Mouse (Mus musculus) forebrain, embryonic 11.5 days (tissue): Measurements from ENCODE around the gene Tdrd1. TPM values are rescaled to one million over a fixed set of nuclear protein-coding genes. Genes with fewer than 3 reads are reported as not detected.

Experiments
- ATAC-seq: fragments of 200-750 bp; cut with Nextera tagmentation; replicated peaks from 2 replicates; pipeline ENCODE4 v1.8.0; 2017; ENCODE audit warnings: moderate TSS enrichment; ENCODE audit not compliant: low FRiP score
- DNase-seq: peaks from one replicate; pipeline ENCODE4 v3.0.0-alpha.2; 2017; ENCODE audit warnings: low spot score
- H3K27ac ChIP-seq: fragments of 300-500 bp; sonication (generic); 2 replicates; pipeline ENCODE4 v1.5.1; 2014; ENCODE audit warnings: low read depth, low read length
- H3K27me3 ChIP-seq: fragments of 300-500 bp; sonication (generic); 2 replicates; pipeline ENCODE4 v1.6.1; 2014; ENCODE audit warnings: mild to moderate bottlenecking, low read length, mixed read lengths; ENCODE audit not compliant: control insufficient read depth, insufficient read depth
- H3K36me3 ChIP-seq: fragments of 300-500 bp; sonication (generic); 2 replicates; pipeline ENCODE4 v1.6.1; 2014; ENCODE audit warnings: mild to moderate bottlenecking, low read length, moderate library complexity, mixed read lengths; ENCODE audit not compliant: control insufficient read depth, insufficient read depth
- H3K4me1 ChIP-seq: fragments of 300-500 bp; sonication (generic); replicated peaks from 2 replicates; pipeline ENCODE4 v1.6.1; 2014; ENCODE audit warnings: low read length, mixed read lengths; ENCODE audit not compliant: control insufficient read depth, insufficient read depth
- H3K4me2 ChIP-seq: fragments of 300-500 bp; sonication (generic); 2 replicates; pipeline ENCODE4 v1.6.1; 2014; ENCODE audit warnings: low read depth, mild to moderate bottlenecking, low read length, moderate library complexity, mixed read lengths; ENCODE audit not compliant: severe bottlenecking
- H3K4me3 ChIP-seq: fragments of 300-500 bp; sonication (generic); 2 replicates; pipeline ENCODE4 v1.5.1; 2014; ENCODE audit warnings: low read depth, low read length
- H3K9ac ChIP-seq: fragments of 300-500 bp; sonication (generic); 2 replicates; pipeline ENCODE4 v1.6.1; 2014; ENCODE audit warnings: low read length
- H3K9me3 ChIP-seq: fragments of 300-500 bp; sonication (generic); 2 replicates; pipeline ENCODE4 v1.6.1; 2016; ENCODE audit warnings: low read length, mixed read lengths; ENCODE audit not compliant: control insufficient read depth
- WGBS: fragments of 180-500 bp; shearing (Covaris S2); extraction: QIAGEN DNeasy Blood & Tissue Kit; methylation state at CpG from one replicate; pipeline ENCODE4 v1.1.7; 2014; 5-methylcytosine and 5-hydroxymethylcytosine counted together
- polyA plus RNA-seq: library from polyadenylated mRNA; unstranded; fragments of >200 nt; fragmentation: Nextera tagmentation; extraction: Ambion mirVana; gene quantifications from 2 replicates; pipeline ENCODE4 v1.2.1, GENCODE M21; 2014

The Tdrd1 gene
- polyA plus RNA-seq, 1 experiment from 2014 or later = 0.45 TPM

DNA sequence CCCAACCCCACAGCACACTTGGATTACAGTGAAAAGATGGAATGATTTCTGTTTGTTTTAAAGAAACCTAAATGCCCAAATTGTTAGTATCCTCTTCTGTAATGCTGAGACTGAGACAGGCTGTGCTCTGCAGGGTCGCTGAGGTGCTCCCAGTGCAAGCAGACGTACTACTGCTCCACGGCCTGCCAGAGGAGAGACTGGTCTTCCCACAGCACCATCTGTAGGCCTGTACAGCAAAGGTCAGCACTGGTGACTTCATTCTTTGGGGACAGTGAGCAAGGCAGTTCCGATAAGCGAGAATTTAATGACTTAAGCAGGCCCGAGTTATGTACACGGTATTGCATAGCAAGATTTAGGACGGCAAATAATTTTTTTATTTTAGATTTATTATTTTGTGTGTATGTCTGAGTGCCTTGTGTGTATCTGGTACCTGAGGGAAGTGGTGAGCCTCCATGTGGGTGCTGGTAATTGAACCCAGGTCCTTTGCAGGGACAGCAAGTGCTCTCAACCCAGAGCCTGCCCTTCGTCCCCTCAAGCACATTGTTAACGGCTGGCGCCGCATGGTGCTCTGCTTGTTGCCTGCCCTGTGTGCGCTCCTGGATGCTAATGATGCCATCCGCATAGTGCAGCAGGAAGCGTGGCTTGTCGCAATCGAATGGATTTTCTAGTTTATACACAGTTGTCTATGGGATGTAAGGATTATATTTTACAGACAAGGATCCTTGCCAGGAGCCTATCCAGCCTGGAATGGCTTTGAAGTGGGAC, 13.1 kb downstream of the Tdrd1 start:
- DNase-seq (no peak), ATAC-seq (no peak)
- Histone ChIP-seq H3K27me3 (no peaks in the 10 kb centered on the region), H3K36me3 (no peaks in the 10 kb centered on the region), H3K9me3 (no peaks in the 10 kb centered on the region), H3K9ac (no peak overlapping the region; the same call in 1 of the 2 replicates), H3K4me2 (no peak overlapping the region), H3K4me3 (no peak overlapping the region), H3K27ac (no peak overlapping the region), H3K4me1 (no peaks in the 10 kb centered on the region)
- WGBS = 75% methylated on average over 17 of the region's 17 CpGs

DNA sequence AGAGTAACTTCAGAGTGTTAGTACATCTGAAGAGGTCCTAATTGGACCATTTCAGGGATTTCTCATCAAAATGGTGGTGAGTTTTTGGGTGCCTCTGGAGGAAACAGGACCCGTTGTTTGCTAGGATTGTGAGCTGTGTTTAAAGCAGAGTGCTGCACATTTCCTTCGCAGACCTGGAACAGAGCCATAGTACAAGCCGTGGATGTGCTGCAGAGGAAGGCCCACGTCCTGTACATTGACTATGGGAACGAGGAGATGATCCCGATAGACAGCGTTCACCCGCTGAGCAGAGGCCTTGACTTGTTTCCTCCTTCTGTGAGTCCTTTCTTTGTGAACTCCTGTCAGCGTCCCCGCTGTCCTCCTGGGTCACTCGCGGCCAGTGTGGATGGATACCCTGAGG, 17.0 kb downstream of the Tdrd1 start:
- no peak for DNase-seq
- Histone ChIP-seq H3K9me3 (no peaks in the 10 kb centered on the region), H3K9ac (no peak overlapping the region), H3K4me1 (no peaks in the 10 kb centered on the region), H3K36me3 (no peaks in the 10 kb centered on the region), H3K4me3 (no peak overlapping the region), H3K4me2 (no peak overlapping the region), H3K27me3 (no peaks in the 10 kb centered on the region), H3K27ac (no peak overlapping the region)
- 84% methylated on average over 12 of the region's 12 CpGs for WGBS
- ATAC-seq = no peak

DNA sequence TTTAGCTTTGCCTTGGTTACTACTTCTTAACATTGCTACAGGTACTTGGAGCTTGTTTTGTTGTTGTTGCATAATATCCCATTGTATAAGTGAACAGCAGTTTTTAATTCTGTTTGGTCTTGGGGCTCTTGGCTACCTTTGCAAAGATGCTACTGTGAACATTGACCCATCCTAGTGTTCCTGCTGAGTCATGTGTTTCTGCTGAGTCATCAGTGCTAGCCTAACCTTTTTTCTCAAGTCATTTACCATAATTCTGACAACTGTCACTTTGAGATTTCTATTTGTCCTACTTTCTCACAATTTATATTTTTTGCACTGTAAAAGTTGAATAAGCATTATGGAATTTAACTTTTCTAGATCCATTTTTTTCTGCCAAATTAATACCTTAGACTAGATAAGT, 26.6 kb downstream of the Tdrd1 start:
- H3K4me1 ChIP-seq = no peaks in the 10 kb centered on the region
- no peak overlapping the region for H3K4me3 ChIP-seq
- H3K9ac ChIP-seq = no peak overlapping the region
- DNase-seq (no peak), ATAC-seq (no peak)
- H3K36me3 ChIP-seq = no peaks in the 10 kb centered on the region
- no peak overlapping the region for H3K27ac ChIP-seq
- no peaks in the 10 kb centered on the region for H3K27me3 ChIP-seq
- H3K4me2 ChIP-seq = no peak overlapping the region
- H3K9me3 ChIP-seq = no peaks in the 10 kb centered on the region

DNA sequence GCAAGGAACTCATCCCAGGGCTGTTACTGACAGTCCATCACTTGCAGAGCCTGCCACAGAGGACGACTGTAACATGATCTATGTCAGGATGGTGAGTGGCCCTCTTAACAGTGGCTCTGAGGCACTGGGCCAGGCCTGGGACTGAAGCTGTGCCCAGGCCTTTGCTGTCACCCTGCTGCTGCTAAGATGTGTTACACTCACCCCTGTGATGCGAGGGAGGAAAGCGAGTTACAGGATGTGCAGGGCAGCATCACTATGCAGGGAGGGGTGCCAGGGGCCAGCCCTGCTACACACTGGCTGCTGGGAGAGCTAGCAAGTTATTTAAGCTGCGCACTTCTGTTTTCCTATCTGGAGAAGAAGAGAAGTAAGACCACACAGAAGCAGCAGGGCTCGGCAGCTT, 30.4 kb downstream of the Tdrd1 start:
- no peaks in the 10 kb centered on the region for H3K4me1 ChIP-seq

DNA sequence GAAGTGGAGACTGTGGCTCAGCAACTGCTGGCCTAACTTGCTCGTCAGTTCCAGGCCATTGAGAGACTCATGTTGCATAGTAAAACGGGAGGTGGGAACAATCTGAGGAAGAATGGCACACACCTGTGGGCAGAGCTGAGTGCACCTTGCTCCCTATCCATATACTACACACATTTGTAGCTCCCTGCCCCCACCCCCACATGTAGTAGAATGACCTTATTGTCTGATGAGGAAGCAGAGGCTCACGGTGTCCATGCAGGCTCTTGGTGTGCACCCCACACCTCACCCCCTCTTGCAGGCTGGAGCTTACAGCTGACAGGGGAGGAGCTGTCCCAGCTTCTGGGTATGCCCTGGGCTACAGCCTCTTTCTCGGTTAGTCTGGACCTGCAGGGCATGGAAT, 41.7 kb downstream of the Tdrd1 start:
- Histone ChIP-seq H3K4me2 (no peak overlapping the region), H3K9ac (no peak overlapping the region), H3K4me1 (no peaks in the 10 kb centered on the region), H3K4me3 (no peak overlapping the region), H3K27me3 (peaks cover 7% of the 10 kb centered on the region), H3K9me3 (no peaks in the 10 kb centered on the region), H3K27ac (no peak overlapping the region), H3K36me3 (no peaks in the 10 kb centered on the region)
- ATAC-seq (no peak), DNase-seq (no peak)
- WGBS = 66% methylated on average over 4 of the region's 4 CpGs

More for the DNA sequence above, 30.4 kb downstream of the Tdrd1 start:
- Histone ChIP-seq H3K9ac (no peak overlapping the region), H3K9me3 (no peaks in the 10 kb centered on the region), H3K27me3 (no peaks in the 10 kb centered on the region), H3K4me2 (no peak overlapping the region), H3K4me3 (no peak overlapping the region), H3K36me3 (no peaks in the 10 kb centered on the region), H3K27ac (no peak overlapping the region)
- ATAC-seq (no peak), DNase-seq (no peak)
- 68% methylated on average over 5 of the region's 5 CpGs for WGBS

DNA sequence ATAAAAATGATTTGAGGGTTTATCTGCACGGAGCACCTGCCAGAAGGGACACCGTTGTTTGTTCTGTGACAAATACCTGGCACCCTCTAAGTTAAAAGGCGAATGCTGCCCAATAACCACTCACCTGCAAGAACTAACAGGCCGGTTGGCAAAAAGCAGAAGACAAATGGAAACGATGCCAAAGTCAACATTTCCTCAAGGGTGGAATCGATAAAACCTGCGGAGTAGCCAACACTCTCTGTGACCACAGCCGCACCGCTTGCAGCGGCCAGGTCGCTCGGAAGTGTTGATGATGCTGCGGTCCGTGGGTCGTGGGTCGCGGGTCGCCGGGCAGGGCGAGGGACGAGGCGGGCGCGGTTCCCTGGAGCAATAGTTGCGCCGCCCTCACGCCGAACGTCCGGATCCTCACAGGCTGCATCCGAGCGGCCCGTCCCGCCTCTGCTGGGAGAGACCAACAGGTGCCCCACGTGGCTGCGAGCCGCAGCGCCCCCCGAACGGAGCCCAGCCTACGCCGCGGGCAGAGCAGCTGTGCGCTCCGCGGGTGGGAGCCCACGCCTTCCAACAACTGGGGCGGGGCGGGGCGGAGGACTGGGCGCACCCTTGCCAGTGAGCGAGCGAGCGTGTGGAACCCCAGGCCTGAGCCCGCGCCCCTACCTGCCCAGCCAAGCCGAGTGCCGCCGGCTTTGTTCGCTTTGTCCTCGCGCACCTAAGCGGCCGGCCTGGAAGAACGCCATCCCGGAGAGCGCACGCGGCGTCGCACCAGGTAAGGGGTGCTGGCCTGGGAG, 48.0 kb downstream of the Tdrd1 start, which contains the start of gene Vwa2:
Gene Vwa2 (plus strand): TSS at position 434 of the 785 bp plus-strand sequence.
- Histone ChIP-seq H3K9ac (peak within 1 kb of the TSS; percentile 53), H3K36me3 (no peaks in the 10 kb centered on the region), H3K4me3 (peak within 1 kb of the TSS; percentile 48), H3K27ac (no peak within 1 kb of the TSS), H3K4me1 (peaks cover 6% of the 10 kb centered on the region; the same call in 1 of the 2 replicates), H3K9me3 (no peaks in the 10 kb centered on the region), H3K27me3 (peaks cover 44% of the 10 kb centered on the region), H3K4me2 (peak within 1 kb of the TSS; percentile 97)
- peak; percentile 44; the same call in 1 of the 2 replicates for ATAC-seq
- peak; percentile 78 for DNase-seq
- WGBS = 2% methylated on average over 71 of the region's 71 CpGs

DNA sequence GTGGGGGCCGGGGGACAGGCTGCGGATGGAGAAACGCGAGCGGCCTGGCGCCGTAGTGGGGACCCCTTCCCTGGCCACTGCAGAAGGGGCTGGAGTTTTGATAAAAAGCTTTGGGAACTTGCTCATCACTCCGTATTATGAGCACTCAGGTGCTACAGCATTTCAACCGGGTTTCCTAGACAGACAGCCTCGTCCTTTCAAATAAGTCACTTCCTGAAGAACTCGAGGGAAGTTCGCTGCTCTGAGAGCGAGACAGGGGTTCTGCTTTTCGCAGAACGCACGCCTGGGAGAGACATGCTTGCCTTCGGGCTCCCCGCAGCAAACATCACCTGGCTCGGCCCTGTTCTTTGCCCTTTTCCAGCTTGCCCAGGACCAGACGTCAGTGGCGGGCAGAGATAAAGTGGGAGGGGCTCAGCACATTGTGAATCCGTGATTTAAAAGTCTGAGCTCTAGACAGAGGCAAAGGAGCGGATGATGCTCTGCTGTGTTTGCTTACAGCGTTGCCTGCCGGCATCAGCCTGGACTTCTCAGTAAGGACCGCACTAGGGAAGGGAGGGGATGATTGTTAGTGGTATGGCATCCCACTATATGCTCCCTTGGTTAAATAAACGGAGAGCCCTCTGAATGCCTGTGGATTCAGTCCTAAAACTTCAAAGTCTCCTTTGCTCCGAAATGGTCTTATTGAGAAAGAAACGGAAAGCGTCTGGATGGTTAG, 48.7 kb downstream of the Tdrd1 start:
- H3K36me3 ChIP-seq = no peaks in the 10 kb centered on the region
- ATAC-seq (peak; percentile 51; the same call in 1 of the 2 replicates), DNase-seq (no peak)
- peak overlapping the region; percentile 97 for H3K4me2 ChIP-seq
- no peaks in the 10 kb centered on the region for H3K9me3 ChIP-seq
- peaks cover 6% of the 10 kb centered on the region; the same call in 1 of the 2 replicates for H3K4me1 ChIP-seq
- WGBS = 9% methylated on average over 30 of the region's 30 CpGs
- peak overlapping the region; percentile 48 for H3K4me3 ChIP-seq
- peaks cover 44% of the 10 kb centered on the region for H3K27me3 ChIP-seq
- no peak overlapping the region for H3K27ac ChIP-seq
- H3K9ac ChIP-seq = peak overlapping the region; percentile 53

DNA sequence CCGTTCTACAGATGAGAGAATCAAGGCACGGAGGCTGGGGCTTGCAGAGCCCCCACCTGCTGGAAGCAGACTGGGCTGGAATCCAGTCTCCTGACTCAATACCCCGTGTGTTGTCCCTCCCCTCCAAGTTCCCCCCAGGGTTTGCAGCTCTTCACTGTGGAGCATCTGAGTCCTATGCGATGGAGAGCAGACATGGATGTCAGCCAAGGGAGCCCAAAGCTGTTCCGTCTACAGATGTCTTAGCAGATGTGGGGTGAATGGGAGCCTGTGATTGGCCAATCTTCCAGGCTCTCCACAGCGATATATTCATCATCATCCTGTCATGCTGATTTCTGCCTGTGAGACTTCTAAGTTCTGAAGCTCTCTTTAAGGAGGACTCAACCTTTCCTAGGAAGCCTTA, 51.4 kb downstream of the Tdrd1 start:
- Histone ChIP-seq H3K27me3 (peaks cover 41% of the 10 kb centered on the region), H3K9me3 (no peaks in the 10 kb centered on the region), H3K4me3 (no peak overlapping the region), H3K27ac (no peak overlapping the region), H3K36me3 (no peaks in the 10 kb centered on the region), H3K4me1 (peaks cover 6% of the 10 kb centered on the region; the same call in 1 of the 2 replicates), H3K4me2 (no peak overlapping the region), H3K9ac (no peak overlapping the region)
- no peak for DNase-seq
- ATAC-seq = no peak
- 80% methylated on average over 6 of the region's 6 CpGs for WGBS
